Mouse (Mus musculus) midbrain, embryonic 13.5 days (tissue): ENCODE results near the gene Mtch1. TPM values are rescaled to one million over a fixed set of nuclear protein-coding genes. Genes with fewer than 3 reads are reported as not detected.
A peak's percentile ranks its signal among the peaks of the same experiment; 100 is the strongest.
"Not testable (repeated sequence)": the region's sequence is repeated elsewhere in the genome, so short reads cannot be mapped to it uniquely, and the experiment has no call there.

Experiments
- ATAC-seq: fragments of 200-750 bp; cut with Nextera tagmentation; 2 replicates; pipeline ENCODE4 v1.8.0; 2017; ENCODE audit warnings: mild to moderate bottlenecking, moderate TSS enrichment, moderate library complexity
- H3K27ac ChIP-seq: fragments of 300-500 bp; sonication (generic); 2 replicates; pipeline ENCODE4 v1.5.1; 2015; ENCODE audit warnings: inconsistent platforms, mild to moderate bottlenecking, moderate library complexity
- H3K27me3 ChIP-seq: fragments of 300-500 bp; sonication (generic); 2 replicates; pipeline ENCODE4 v1.6.1; 2015; ENCODE audit warnings: mild to moderate bottlenecking, inconsistent platforms
- H3K36me3 ChIP-seq: fragments of 300-500 bp; sonication (generic); 2 replicates; pipeline ENCODE4 v1.6.1; 2015; ENCODE audit warnings: mild to moderate bottlenecking, inconsistent platforms
- H3K4me1 ChIP-seq: fragments of 300-500 bp; sonication (generic); replicated peaks from 2 replicates; pipeline ENCODE4 v1.6.1; 2015; ENCODE audit warnings: inconsistent platforms
- H3K4me2 ChIP-seq: fragments of 300-500 bp; sonication (generic); replicated peaks from 2 replicates; pipeline ENCODE4 v1.6.1; 2015; ENCODE audit warnings: moderate library complexity, mild to moderate bottlenecking, inconsistent platforms
- H3K4me3 ChIP-seq: fragments of 300-500 bp; sonication (generic); replicated peaks from 2 replicates; pipeline ENCODE4 v1.5.1; 2015; ENCODE audit warnings: mild to moderate bottlenecking, inconsistent platforms
- H3K9ac ChIP-seq: fragments of 300-500 bp; sonication (generic); replicated peaks from 2 replicates; pipeline ENCODE4 v1.6.1; 2015; ENCODE audit warnings: mild to moderate bottlenecking, inconsistent platforms
- H3K9me3 ChIP-seq: fragments of 300-500 bp; sonication (generic); 2 replicates; pipeline ENCODE4 v1.6.1; 2016; ENCODE audit warnings: mild to moderate bottlenecking, inconsistent platforms
- WGBS: fragments of 180-500 bp; shearing (Covaris S2); methylation state at CpG from one replicate; pipeline ENCODE4 v1.1.7; 2015; 5-methylcytosine and 5-hydroxymethylcytosine counted together
- polyA plus RNA-seq: library from polyadenylated mRNA; unstranded; fragments of >200 nt; fragmentation: Nextera tagmentation; extraction: Ambion mirVana; gene quantifications from 2 replicates; pipeline ENCODE4 v1.2.1, GENCODE M21; 2015

Gene Mtch1
- 398 and 461 TPM in 2 replicates for polyA plus RNA-seq

DNA sequence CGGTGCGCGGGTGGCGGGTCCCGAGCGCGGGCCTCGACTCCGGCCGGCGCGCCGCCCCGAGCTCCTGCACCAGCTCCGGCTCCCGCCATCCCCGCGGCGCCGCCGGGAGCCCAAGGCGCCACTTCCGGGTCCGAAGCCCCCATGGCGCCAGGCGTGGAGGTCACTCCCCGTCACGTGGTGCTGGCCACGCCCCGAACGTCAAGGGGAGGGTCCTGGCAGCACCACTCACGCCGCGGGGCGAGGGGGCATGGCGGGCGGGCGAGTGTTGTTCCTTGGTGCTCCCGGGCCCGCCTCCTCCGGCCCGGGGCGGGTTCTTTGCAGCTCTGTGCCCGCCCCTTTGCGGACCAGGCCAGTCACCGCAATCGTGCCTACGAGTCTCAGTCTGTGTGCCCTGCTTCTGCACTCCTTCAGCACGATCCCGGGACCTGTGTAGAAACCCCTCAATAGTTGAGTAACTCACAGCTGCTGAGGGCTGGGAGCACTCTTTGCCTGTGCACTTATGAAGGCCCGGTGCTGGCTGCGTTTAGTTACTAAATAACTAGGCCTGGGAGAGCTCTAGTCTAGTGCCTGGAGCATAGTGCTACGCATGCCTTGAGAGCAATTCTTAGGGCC is at the start of gene Mtch1:
TSS of gene Mtch1 (minus strand) at position 290 of the 612 bp plus-strand sequence.
- no peaks in the 10 kb centered on the region for H3K27me3 ChIP-seq
- peak; percentile 93 for ATAC-seq
- peaks cover 18% of the 10 kb centered on the region for H3K36me3 ChIP-seq
- H3K4me1 ChIP-seq: peaks cover 25% of the 10 kb centered on the region
- peak within 1 kb of the TSS; percentile 93 for H3K9ac ChIP-seq
- peak within 1 kb of the TSS; percentile 75 for H3K4me2 ChIP-seq
- no peaks in the 10 kb centered on the region for H3K9me3 ChIP-seq
- H3K27ac ChIP-seq: peak within 1 kb of the TSS; percentile 94
- under 1% methylated on average over 51 of the region's 53 CpGs for WGBS
- H3K4me3 ChIP-seq: peak within 1 kb of the TSS; percentile 88

DNA sequence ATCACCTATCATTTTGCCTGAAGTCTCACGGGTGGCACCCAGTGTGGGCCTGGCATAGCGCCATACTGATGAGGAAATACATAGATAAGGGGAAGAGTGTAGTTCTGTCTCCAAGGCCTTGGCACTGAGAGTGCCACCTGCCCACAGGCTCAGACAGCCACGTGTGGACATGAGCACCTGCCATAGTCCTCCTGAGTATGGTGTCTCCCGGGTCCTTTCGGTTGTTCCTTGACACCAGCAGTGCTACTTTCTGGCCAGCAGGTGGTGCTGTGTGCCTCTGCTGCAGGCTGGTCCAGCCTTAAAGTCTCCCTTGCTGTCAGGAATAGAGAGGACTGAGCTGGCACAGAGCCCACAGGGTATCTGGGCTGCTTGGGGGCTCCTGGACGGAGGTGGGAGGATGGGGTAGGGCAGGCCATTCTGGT is 49.1 kb upstream of the Mtch1 start:
- H3K4me2 ChIP-seq: no peak overlapping the region
- H3K9ac ChIP-seq: no peak overlapping the region
- peak; percentile 86 for ATAC-seq
- no peaks in the 10 kb centered on the region for H3K9me3 ChIP-seq
- no peak overlapping the region for H3K4me3 ChIP-seq
- peaks cover 25% of the 10 kb centered on the region for H3K27me3 ChIP-seq
- H3K4me1 ChIP-seq: peaks cover 24% of the 10 kb centered on the region
- no peak overlapping the region for H3K27ac ChIP-seq
- WGBS: 20% methylated on average over 6 of the region's 6 CpGs
- H3K36me3 ChIP-seq: no peaks in the 10 kb centered on the region

DNA sequence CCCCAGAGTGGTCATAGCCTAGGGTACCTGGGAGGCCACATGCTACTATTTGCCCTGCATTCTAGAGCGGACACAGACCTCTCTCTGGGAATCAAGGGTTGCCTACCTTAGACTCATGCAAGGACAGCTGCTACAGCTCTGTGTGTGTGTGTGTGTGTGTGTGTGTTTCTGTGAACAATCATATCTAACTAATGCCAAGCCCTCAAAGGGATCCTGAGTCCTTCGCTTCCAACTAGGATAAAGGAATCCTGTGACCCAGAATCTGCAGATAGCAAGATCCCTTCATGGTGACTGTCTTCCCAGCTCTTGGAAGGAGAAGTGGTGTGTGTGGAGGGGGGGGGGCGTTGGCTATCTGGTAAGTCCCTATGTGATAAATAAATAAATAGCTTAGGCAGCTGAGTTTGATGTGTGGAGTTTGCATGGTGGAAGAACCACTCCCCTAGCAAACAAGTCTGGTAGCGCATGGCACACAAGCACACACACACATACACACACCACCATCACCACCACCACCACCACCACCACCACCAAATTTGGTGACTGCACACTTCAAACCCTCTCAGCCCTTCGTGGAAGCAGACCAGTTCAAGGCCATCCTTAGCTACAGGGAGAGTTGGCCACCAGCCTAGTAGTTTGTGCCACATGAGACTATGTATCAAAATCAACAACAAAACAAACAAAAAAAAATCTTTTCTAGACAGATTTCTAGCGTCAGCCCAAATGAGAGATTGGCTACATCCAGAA is 48.5 kb upstream of the Mtch1 start:
- Histone ChIP-seq H3K36me3 (no peaks in the 10 kb centered on the region), H3K4me1 (peaks cover 24% of the 10 kb centered on the region), H3K9me3 (no peaks in the 10 kb centered on the region), H3K27me3 (peaks cover 25% of the 10 kb centered on the region), H3K27ac (no peak overlapping the region), H3K9ac (no peak overlapping the region), H3K4me2 (no peak overlapping the region), H3K4me3 (no peak overlapping the region)
- no peak for ATAC-seq
- 58% methylated on average over 6 of the region's 6 CpGs for WGBS

DNA sequence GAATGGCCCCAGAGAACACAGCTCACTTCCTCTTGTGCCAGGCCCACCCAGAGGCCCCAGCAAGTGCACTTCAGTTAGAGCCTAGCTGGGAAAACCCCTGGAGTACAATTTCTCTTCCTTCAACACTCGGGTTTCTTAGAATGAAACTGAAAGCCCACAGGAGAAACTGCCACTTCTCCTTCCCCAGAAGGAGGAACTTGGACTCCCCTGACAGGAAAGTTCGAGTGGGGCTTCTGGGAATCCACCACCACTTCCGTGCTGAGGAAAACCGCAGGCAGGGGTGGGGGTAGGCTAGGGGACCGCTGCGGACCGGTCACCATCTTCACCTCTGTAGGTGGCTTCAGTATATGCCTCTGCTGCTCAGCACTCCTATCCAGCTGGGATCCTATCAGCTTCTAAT is 47.6 kb upstream of the Mtch1 start:
- H3K4me1 ChIP-seq: peaks cover 24% of the 10 kb centered on the region
- no peak overlapping the region for H3K4me3 ChIP-seq
- H3K9me3 ChIP-seq: no peaks in the 10 kb centered on the region
- H3K27ac ChIP-seq: no peak overlapping the region
- 78% methylated on average over 7 of the region's 7 CpGs for WGBS
- no peak for ATAC-seq
- H3K27me3 ChIP-seq: peaks cover 25% of the 10 kb centered on the region
- H3K9ac ChIP-seq: no peak overlapping the region
- H3K4me2 ChIP-seq: no peak overlapping the region
- H3K36me3 ChIP-seq: no peaks in the 10 kb centered on the region

DNA sequence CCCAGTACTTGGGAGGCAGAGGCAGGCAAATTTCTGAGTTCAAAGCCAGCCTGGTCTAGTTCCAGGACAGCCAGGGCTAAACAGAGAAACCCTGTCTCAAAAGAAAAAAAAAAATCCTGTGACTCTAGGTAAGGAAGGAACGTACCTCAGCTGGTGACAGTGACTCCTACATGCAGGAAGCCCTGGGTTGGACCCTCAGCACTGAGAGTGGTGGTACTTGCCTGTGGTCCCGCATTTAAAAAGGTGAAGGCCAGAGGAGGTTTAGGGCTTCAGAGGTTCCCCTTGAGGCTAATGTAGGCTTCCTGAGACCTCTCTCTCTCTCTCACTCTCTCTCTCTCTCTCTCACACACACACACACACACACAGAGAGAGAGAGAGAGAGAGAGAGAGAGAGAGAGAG is 47.0 kb upstream of the Mtch1 start:
- not testable (repeated sequence) for H3K9me3 ChIP-seq, ATAC-seq, H3K4me2 ChIP-seq, H3K36me3 ChIP-seq, H3K27ac ChIP-seq, H3K9ac ChIP-seq, H3K4me3 ChIP-seq
- 71% methylated on average over 2 of the region's 2 CpGs for WGBS
- H3K27me3 ChIP-seq: peaks cover 25% of the 10 kb centered on the region
- H3K4me1 ChIP-seq: peaks cover 24% of the 10 kb centered on the region

DNA sequence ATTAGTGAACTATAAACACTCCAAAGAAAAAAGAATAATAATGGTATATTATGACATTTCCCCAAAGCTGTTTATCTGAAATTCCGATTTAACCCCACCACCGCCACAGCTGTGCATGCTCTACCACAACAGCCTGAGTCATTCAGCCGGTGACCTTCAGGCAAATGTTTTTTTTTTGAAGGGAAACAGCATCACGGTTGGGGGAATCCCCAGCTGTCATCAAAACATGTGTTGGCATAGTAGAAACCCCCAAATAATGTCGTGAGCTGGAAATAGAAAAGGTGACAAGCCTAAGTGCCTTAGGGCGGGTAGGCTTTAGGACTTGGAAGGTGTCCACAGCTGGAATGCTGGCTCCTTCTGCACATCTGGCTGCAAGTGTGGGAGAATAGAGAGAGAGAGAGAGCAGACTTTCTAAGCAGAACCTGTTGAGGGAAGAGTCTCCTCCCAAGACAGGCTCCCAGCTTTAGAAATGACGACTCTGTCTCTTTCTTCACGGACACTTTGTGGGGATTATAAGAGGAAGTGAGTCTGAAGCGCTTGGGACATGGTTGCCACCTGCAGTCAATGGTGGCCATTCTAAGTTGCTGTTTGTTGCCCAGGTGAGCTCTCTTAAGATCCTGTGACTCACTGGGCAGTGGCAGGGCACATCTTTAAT is 46.5 kb upstream of the Mtch1 start:
- 72% methylated on average over 9 of the region's 9 CpGs for WGBS
- H3K4me3 ChIP-seq: no peak overlapping the region
- H3K9me3 ChIP-seq: no peaks in the 10 kb centered on the region
- no peak for ATAC-seq
- peaks cover 23% of the 10 kb centered on the region for H3K4me1 ChIP-seq
- no peaks in the 10 kb centered on the region for H3K36me3 ChIP-seq
- no peak overlapping the region for H3K4me2 ChIP-seq
- no peak overlapping the region for H3K9ac ChIP-seq
- H3K27ac ChIP-seq: no peak overlapping the region
- H3K27me3 ChIP-seq: peaks cover 24% of the 10 kb centered on the region

DNA sequence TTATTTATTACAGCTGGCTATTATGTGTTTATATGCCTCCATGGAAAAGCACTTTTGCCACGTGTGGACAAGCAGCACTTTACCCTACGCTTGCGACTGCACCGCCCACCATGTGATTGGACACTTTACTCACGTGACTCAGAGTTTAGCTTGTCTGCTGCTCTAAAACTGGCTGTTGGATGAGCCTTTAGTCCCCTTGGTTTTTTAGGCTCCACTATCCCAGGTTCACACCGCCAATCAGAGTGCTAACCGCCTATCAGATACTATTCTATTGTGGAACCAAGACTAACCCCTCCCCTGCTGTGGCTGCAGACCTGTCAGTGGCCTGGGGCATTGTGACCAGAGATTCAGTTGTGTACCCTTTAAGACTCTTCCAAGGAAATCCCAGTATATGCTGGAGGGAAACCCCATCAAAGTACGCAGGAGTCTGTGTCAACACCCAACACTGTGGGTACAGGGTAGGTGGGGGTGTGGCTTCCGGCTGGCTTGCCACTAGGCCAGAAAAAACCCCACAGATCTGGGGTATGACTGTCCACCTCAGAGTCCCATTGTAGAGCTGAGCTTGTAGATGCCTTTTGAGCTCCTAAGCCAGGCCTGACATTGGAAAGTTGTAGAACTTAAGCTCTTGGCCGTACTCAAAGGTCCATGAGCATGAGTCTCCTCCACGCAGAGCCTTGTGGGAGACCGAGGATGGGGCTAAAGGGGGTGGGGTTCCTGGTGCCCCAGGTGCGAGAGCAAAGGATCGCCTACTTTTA is 45.8 kb upstream of the Mtch1 start:
- Histone ChIP-seq H3K4me2 (no peak overlapping the region), H3K9ac (no peak overlapping the region), H3K4me1 (peaks cover 16% of the 10 kb centered on the region), H3K27ac (no peak overlapping the region), H3K4me3 (no peak overlapping the region), H3K9me3 (no peaks in the 10 kb centered on the region), H3K36me3 (no peaks in the 10 kb centered on the region), H3K27me3 (peaks cover 17% of the 10 kb centered on the region)
- no peak for ATAC-seq
- WGBS: 65% methylated on average over 14 of the region's 14 CpGs

DNA sequence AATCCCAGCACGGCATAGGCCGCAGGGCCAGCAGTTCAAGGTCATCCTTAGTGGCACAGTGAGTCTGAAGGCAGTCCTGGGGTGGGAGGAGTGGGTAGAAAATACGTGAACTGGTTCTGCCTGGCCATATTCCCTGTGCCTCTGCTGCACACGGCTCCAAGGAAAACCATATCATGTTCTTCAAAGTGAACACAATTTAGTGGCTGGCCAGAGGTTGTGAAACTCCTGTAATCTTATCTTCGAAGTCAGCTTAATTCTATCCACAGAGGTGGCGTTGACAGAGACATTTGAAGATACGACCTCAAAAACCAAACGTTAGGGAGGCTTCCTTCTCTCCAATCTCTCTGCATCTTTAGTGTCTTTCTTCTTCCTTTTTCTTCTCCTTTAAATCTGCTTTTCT is 43.5 kb upstream of the Mtch1 start:
- no peak overlapping the region for H3K9ac ChIP-seq
- no peak for ATAC-seq
- no peak overlapping the region for H3K4me3 ChIP-seq
- H3K27me3 ChIP-seq: peaks cover 14% of the 10 kb centered on the region
- WGBS: 90% methylated on average over 8 of the region's 8 CpGs
- no peaks in the 10 kb centered on the region for H3K9me3 ChIP-seq
- no peaks in the 10 kb centered on the region for H3K36me3 ChIP-seq
- H3K27ac ChIP-seq: no peak overlapping the region
- no peak overlapping the region for H3K4me2 ChIP-seq
- H3K4me1 ChIP-seq: no peaks in the 10 kb centered on the region

DNA sequence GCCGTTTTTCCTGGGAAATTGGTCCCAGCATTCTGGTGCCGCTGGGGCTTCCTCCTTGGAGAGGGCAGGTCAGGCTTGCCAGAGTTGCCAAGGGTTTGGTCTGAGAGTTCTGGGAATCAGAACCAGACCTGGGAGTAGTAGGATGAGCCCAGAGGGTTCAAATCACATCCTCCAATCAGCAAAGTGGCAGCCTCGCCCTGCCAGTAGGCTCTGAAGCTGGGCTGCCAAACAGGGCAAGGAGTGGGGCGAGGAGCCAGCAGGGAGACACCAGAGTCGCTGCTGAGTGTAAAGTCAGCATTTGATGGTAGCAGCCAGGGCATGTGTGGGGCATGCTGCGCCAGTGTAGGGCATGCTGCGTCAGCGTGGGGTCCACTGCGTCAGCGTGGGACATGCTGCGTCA is 41.2 kb upstream of the Mtch1 start:
- H3K9me3 ChIP-seq: no peaks in the 10 kb centered on the region
- no peak overlapping the region for H3K4me3 ChIP-seq
- no peak overlapping the region for H3K4me2 ChIP-seq
- WGBS: 85% methylated on average over 11 of the region's 11 CpGs
- H3K36me3 ChIP-seq: no peaks in the 10 kb centered on the region
- H3K9ac ChIP-seq: no peak overlapping the region
- ATAC-seq: no peak
- H3K27ac ChIP-seq: no peak overlapping the region
- no peaks in the 10 kb centered on the region for H3K4me1 ChIP-seq
- H3K27me3 ChIP-seq: no peaks in the 10 kb centered on the region

DNA sequence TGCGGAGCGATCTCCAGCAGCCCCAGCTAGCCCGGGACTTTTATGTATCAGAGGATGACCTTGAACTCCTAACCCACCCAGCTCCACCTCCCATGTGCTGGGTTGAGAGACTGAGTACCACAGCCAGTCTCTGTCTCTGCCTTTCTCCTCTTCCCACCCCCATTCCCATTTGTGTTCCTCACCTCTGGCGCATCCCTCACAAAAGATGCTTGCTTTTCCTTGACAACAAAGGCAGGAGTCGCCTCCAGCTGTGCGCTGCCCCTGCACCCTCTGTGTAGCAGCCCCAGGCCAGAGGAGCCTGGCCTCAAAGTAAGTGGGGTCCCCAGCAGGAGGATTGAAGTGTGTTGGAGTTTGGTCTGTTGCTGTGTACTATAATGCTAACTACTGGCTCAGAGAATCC is 38.0 kb upstream of the Mtch1 start:
- no peak overlapping the region for H3K4me3 ChIP-seq
- no peak for ATAC-seq
- 30% methylated on average over 6 of the region's 6 CpGs for WGBS
- H3K9ac ChIP-seq: no peak overlapping the region
- H3K9me3 ChIP-seq: no peaks in the 10 kb centered on the region
- no peaks in the 10 kb centered on the region for H3K36me3 ChIP-seq
- no peak overlapping the region for H3K27ac ChIP-seq
- H3K4me2 ChIP-seq: no peak overlapping the region
- H3K4me1 ChIP-seq: no peaks in the 10 kb centered on the region
- H3K27me3 ChIP-seq: 0 out of 2 replicates have a peak, but pooled peaks cover 5% of the 10 kb centered on the region

DNA sequence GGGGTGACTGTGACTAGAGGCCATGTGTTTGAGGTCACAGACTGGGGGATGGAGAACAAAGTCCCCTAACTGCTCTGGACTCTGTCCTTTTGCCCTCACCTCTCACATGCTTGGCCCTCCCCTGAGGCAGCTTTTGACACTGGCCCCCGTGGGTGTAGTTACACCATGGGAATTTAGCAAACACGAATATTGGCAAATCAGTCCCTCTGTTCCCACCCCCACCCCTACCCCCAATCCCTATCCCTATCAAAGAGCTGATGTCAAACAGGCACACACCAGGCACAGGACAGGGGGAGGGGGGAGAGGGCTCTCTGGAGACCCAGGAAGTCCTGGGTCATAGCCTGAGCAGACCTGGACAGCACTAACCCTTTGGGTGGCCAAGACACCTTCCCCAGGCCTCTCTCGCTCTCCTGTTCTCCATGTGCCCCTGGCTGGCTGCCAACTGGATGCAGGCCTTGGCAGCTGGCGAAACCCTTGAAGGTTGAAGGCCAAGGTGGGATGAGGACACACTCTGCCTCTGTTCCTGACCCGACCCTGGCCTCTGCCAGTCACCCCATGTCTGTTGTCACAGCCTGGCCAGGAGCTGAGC is 37.2 kb upstream of the Mtch1 start:
- WGBS: 59% methylated on average over 5 of the region's 5 CpGs
- H3K27ac ChIP-seq: no peak overlapping the region
- no peak overlapping the region for H3K9ac ChIP-seq
- 0 out of 2 replicates have a peak, but pooled peaks cover 5% of the 10 kb centered on the region for H3K27me3 ChIP-seq
- H3K9me3 ChIP-seq: no peaks in the 10 kb centered on the region
- no peaks in the 10 kb centered on the region for H3K36me3 ChIP-seq
- no peaks in the 10 kb centered on the region for H3K4me1 ChIP-seq
- no peak overlapping the region for H3K4me2 ChIP-seq
- no peak for ATAC-seq
- H3K4me3 ChIP-seq: no peak overlapping the region
